Mouse (Mus musculus): Measurements from ENCODE around the gene Ly6g5c.

GRCm38 (mm10) chr17:35128996-35129395 lies 20.9 kb downstream of the Ly6g5c start:
- TF ChIP-seq CTCF (IDR thresholded peaks at IDR 0.05; ENCODE audit: low read depth): no peak
- no peak for TF ChIP-seq EP300 (IDR thresholded peaks at IDR 0.05; ENCODE audit: low read depth)

All from heart, postnatal 0 days (tissue).